Mouse (Mus musculus) E14TG2a.4 (cell line): ENCODE data around the gene Trdn.

Source experiments
- H3K27me3 ChIP-seq: 2 replicates; pipeline ENCODE4 v1.6.1; 2014; ENCODE audit warnings: low read length, control low read depth; ENCODE audit not compliant: insufficient read depth
- H3K36me3 ChIP-seq: 2 replicates; pipeline ENCODE4 v1.6.1; 2014; ENCODE audit warnings: low read length, control low read depth; ENCODE audit not compliant: insufficient read depth
- H3K4me1 ChIP-seq: replicated peaks from 2 replicates; pipeline ENCODE4 v1.6.1; 2014; ENCODE audit warnings: low read depth, low read length, control low read depth
- H3K4me3 ChIP-seq: replicated peaks from 2 replicates; pipeline ENCODE4 v1.5.1; 2014; ENCODE audit warnings: mild to moderate bottlenecking, low read length
- H3K9me3 ChIP-seq: 2 replicates; pipeline ENCODE4 v1.6.1; 2014; ENCODE audit warnings: low read length, control low read depth
- CTCF ChIP-seq: conservative IDR thresholded peaks from 2 replicates; pipeline ENCODE4 v1.5.1; 2014; ENCODE audit warnings: low read length
- NANOG ChIP-seq: IDR thresholded peaks from 2 replicates; pipeline ENCODE4 v1.6.1; 2014; ENCODE audit warnings: borderline replicate concordance, low read length, mixed read lengths
- POU5F1 ChIP-seq: IDR thresholded peaks from 2 replicates; pipeline ENCODE4 v1.6.1; 2014; ENCODE audit warnings: low read length, borderline replicate concordance

The Trdn gene

GRCm38 (mm10) chr10:33080254-33080653, at the start of gene Trdn:
Trdn (plus strand) TSS chr10:33080554.
- H3K4me1 ChIP-seq, result no peaks in the 10 kb centered on the region
- TF ChIP-seq POU5F1 (no peak), CTCF (no peak), NANOG (no peak)
- H3K9me3 ChIP-seq, result no peaks in the 10 kb centered on the region

DNA sequence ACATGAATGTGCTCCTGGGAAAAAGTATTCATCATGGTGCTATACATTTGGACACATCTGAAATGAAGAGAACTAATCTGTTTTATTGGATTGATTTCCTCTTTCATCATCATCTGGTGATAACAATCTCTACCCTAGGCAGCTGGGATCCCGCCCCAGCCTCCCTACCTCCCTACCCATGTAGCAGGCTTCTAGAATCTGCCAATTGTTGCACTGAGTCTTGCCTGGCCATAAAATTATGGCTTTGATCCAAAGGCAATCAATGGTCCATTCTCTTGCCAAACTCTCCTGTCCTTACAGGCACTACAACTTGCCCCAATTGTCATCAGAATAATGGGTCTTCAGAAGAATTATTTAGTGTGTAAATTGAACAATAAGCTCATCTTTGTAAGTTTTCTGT, 19.6 kb upstream of the Trdn start:
- H3K27me3 ChIP-seq, result no peaks in the 10 kb centered on the region
- H3K36me3 ChIP-seq, result no peaks in the 10 kb centered on the region
- H3K9me3 ChIP-seq, result peaks cover 9% of the 10 kb centered on the region; the same call in 1 of the 2 replicates
- TF ChIP-seq NANOG, result no peak
- no peak overlapping the region for H3K4me3 ChIP-seq
- H3K4me1 ChIP-seq, result no peaks in the 10 kb centered on the region

More at GRCm38 (mm10) chr10:33080254-33080653, at the start of gene Trdn:
- Histone ChIP-seq H3K4me3 (no peak within 1 kb of the TSS), H3K36me3 (no peaks in the 10 kb centered on the region), H3K27me3 (no peaks in the 10 kb centered on the region)

GRCm38 (mm10) chr10:33065566-33065965, 14.8 kb upstream of the Trdn start:
- no peaks in the 10 kb centered on the region for H3K27me3 ChIP-seq
- no peaks in the 10 kb centered on the region for H3K4me1 ChIP-seq
- no peak overlapping the region for H3K4me3 ChIP-seq
- H3K36me3 ChIP-seq, result no peaks in the 10 kb centered on the region
- no peak for TF ChIP-seq CTCF
- no peak for TF ChIP-seq POU5F1
- no peak for TF ChIP-seq NANOG
- H3K9me3 ChIP-seq, result peaks cover 12% of the 10 kb centered on the region; the same call in 1 of the 2 replicates

- no peaks in the 10 kb centered on the region for H3K36me3 ChIP-seq
- no peaks in the 10 kb centered on the region for H3K4me1 ChIP-seq
- no peaks in the 10 kb centered on the region for H3K27me3 ChIP-seq
- no peak overlapping the region for H3K4me3 ChIP-seq
- no peak for TF ChIP-seq NANOG
- no peak for TF ChIP-seq POU5F1
- no peak for TF ChIP-seq CTCF
- peaks cover 15% of the 10 kb centered on the region for H3K9me3 ChIP-seq
These were observed 7.2 kb upstream of the Trdn start for GRCm38 (mm10) chr10:33073126-33073525.

DNA sequence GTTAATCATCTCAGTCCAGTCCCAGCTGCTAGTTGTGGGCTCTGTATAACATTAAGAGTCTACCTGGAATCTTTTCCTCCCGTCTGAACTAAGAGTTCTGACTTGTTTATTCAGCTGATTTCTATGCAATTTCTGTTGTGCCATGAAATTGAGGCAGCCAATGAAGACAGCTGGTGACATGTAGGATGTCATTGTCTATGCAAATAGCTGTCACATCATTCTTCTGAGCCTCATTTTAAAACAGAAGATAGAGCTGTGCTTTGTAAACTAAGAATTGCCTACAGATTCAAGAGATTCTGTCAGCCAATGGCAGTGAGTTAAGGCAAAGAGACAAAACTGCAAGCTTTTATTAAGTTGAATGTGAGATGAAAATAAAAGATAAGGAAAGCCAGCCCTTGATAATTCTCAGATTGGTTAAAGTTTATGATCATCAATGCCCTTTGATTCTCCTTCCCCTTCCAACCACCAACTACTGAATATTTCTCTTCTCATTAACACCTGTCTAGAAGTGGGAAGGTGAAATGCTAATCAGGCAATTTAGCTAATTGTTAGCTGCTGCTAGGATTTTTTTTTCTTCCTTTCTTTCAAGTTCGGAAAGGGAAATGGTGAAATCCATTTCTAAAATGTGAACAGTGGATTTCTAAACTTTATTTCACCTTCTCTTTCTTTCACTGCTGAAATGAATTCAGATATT, 1.9 kb downstream of the Trdn start:
- Histone ChIP-seq H3K27me3 (no peaks in the 10 kb centered on the region), H3K9me3 (no peaks in the 10 kb centered on the region), H3K4me1 (no peaks in the 10 kb centered on the region), H3K4me3 (no peak overlapping the region), H3K36me3 (no peaks in the 10 kb centered on the region)
- TF ChIP-seq CTCF, result no peak
- TF ChIP-seq POU5F1, result no peak
- no peak for TF ChIP-seq NANOG

DNA sequence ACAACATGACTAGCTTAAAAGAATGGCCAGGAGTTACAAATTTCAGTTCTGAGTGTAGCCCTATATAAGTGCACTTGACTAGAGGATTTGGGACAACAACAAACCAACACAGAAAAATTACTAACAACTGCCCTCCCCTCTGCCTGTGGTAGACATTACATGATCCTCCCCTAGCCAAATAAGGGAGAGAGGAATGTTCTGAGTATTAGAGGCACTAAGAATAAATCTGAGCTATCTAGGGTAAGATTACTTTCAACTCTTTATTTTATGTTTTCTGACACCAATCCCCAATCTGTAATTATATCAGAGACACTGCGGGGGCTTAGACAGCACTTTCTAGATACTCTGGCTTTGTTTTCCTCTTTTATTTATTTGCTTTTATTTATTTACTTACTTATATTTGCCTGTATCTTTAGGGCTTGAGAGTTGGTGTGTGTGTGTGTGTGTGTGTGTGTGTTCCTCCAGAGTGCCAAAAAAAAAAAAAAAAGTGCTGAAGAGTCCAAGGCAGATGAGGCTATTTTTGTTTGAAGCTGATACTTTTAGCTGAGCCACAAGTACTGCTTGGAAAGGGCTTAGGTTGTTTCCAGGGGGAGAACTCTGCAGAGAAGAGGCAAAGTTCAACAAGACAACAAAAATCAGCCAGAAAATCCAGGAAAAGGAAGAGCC, 2.7 kb downstream of the Trdn start:
- H3K36me3 ChIP-seq, result no peaks in the 10 kb centered on the region
- no peak for TF ChIP-seq CTCF
- no peak for TF ChIP-seq NANOG
- no peak for TF ChIP-seq POU5F1
- H3K4me1 ChIP-seq, result peaks cover under 1% of the 10 kb centered on the region
- no peak overlapping the region for H3K4me3 ChIP-seq
- H3K27me3 ChIP-seq, result no peaks in the 10 kb centered on the region
- H3K9me3 ChIP-seq, result no peaks in the 10 kb centered on the region

DNA sequence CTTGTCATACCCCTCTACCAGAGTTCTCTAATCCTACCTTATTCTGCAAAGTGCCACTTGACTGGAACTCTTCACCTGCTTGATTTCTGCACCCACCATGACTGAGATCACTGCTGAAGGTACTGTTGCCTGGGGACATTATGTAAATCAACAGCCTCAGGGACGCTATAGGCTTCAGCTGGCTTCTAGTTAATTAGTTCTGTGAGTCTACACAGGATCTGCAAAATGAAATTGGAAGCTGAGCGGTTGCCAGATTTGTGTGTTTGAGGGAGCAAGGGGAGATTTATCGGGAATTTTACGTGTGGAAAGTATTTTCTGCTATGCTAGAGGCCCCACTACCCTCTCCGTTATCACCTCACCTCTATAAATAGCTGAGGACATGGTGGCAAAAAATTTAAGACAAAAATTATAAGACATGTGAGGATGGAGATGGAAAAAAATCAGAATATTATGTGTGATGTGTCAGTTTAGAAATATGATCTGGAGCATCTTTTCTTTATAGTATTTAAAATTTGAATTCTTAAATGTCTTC, 3.3 kb downstream of the Trdn start:
- Histone ChIP-seq H3K4me3 (no peak overlapping the region), H3K9me3 (no peaks in the 10 kb centered on the region), H3K4me1 (peaks cover 6% of the 10 kb centered on the region)

GRCm38 (mm10) chr10:33088403-33088802, 8.0 kb downstream of the Trdn start:
- peaks cover 10% of the 10 kb centered on the region for H3K4me1 ChIP-seq
- no peak for TF ChIP-seq CTCF
- no peak for TF ChIP-seq NANOG
- TF ChIP-seq POU5F1, result no peak
- H3K27me3 ChIP-seq, result no peaks in the 10 kb centered on the region
- no peaks in the 10 kb centered on the region for H3K9me3 ChIP-seq
- H3K4me3 ChIP-seq, result no peak overlapping the region
- H3K36me3 ChIP-seq, result no peaks in the 10 kb centered on the region

More for the DNA sequence above, 3.3 kb downstream of the Trdn start:
- TF ChIP-seq POU5F1 (no peak), CTCF (no peak), NANOG (no peak)
- Histone ChIP-seq H3K36me3 (no peaks in the 10 kb centered on the region), H3K27me3 (no peaks in the 10 kb centered on the region)

DNA sequence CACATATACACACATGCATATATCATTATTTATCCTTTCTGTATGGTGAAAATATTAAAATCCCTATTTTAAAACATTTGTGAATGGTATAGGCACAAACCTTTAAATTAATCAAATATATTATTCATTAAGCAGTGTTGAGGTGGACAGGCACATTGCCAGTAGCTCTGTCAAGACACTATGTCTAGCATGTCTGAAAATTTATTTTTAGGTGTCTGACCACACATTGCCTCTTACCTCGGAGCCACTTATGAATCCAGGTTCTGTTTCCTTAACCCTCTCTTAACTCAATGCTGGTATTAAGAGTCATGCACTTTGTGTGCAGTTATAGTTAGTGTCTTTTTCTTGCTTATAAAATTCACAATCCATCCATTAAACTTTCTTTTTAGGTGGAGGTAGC, 12.0 kb downstream of the Trdn start:
- no peak overlapping the region for H3K4me3 ChIP-seq
- H3K36me3 ChIP-seq, result no peaks in the 10 kb centered on the region
- no peaks in the 10 kb centered on the region for H3K9me3 ChIP-seq
- peaks cover 10% of the 10 kb centered on the region for H3K4me1 ChIP-seq
- H3K27me3 ChIP-seq, result no peaks in the 10 kb centered on the region
- TF ChIP-seq CTCF (no peak), POU5F1 (no peak), NANOG (no peak)
